Mouse (Mus musculus): Measurements from ENCODE around the gene Egfem1.
A peak's percentile ranks its signal among the peaks of the same experiment; 100 is the strongest.

The Egfem1 gene

DNA sequence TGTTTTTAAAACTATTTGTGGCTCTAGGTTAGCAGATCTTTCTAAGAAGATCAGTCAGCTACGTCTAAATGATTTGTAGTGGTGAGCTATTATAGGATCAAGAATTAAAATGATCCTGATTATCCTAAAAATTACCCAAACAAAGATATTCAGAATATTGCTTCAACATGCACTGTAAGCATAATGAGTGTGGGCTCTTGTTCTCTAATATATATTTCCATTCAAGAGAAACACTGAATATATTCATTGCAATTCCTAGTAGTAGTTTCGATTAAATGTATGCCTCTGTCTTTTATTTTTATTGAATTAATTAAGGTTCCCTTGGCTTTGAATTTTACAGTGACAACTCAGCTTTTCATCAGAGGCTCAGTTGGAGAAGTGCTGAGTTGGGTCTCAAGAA, 527.4 kb downstream of the Egfem1 start:
- no peak for DNase-seq

GRCm38 (mm10) chr3:29619586-29619985, 537.8 kb downstream of the Egfem1 start:
- no peak for DNase-seq

DNA sequence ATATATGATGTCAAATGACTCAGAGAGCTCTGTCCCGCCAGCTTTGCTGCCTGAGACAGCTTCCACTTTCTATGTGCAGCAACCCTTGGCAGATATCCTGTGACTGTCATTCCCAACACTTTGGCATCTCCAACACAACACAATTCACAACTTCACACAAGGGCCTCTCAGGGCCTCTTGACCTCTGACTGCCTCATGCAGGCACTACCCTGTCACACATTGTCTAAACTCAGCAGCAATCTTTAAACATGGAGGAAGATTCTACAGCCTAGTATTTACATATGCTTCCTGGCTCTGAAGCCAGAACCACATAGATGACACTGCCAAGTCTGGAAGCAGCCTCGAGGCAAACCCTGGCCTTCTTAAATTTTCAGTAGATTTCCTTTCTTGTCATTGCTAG, 558.0 kb downstream of the Egfem1 start:
- DNase-seq = no peak

- DNase-seq = no peak
Observed at GRCm38 (mm10) chr3:29666796-29667195, 585.0 kb downstream of the Egfem1 start.

GRCm38 (mm10) chr3:29689367-29690285, 607.8 kb downstream of the Egfem1 start:
- no peak for DNase-seq

DNA sequence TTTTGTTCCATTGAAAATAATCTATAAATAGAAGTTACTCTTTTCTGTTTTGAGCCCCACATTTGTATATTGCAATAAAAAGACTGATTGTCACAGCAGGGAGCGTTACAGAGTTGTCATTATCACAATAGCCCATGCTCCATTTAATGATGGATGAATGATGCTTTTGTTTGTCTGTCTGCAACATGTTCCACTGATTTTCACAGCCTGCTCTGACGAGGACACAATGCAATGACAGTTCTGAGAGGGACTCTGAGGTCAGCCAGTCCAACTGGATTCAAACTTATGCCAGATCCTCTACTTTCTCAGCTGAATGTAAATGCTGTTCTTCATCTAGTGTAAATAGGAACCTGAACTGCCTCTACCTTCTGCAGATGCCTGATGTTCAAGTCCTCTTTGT, 619.3 kb downstream of the Egfem1 start:
- no peak for DNase-seq

- DNase-seq = no peak
Observed at GRCm38 (mm10) chr3:29706816-29707215, 625.0 kb downstream of the Egfem1 start.

GRCm38 (mm10) chr3:29707467-29707866, 625.6 kb downstream of the Egfem1 start:
- no peak for DNase-seq

GRCm38 (mm10) chr3:29726376-29726967, 644.6 kb downstream of the Egfem1 start:
- DNase-seq = no peak

DNA sequence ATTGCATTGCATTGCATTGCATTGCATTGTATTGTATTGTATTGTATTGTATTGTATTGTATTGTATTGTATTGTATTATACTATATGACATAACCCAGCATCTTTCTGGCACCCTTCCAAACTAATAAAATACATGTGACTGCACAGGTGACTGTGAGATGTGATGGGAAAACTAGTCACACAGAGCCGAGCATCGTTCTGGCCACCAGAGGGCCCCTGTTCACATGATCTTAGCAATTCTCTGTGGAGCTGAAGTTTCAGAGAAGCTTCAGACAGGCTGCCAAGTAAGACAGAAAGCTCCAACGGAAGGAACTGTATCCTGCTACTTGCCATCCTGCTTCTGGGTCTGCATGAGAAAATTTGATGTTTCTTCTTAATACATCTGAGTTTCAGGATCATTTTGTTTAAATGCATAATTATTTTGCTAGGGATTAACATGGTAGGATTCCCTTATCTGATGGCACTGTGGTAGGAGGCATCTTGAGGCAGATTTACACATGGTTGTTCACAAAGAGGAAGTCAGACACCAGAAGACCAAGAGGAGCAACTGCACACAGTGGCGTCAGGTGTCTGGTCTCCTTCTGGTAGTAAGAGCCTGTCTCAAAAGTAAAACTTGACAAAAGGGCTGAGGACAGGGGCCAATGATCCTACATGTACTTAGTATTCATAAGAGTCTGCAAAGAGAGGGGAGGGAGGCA, 648.4 kb downstream of the Egfem1 start:
- peak; percentile 33 for DNase-seq

- DNase-seq = no peak
Observed at GRCm38 (mm10) chr3:29731509-29731908, 649.7 kb downstream of the Egfem1 start.

DNA sequence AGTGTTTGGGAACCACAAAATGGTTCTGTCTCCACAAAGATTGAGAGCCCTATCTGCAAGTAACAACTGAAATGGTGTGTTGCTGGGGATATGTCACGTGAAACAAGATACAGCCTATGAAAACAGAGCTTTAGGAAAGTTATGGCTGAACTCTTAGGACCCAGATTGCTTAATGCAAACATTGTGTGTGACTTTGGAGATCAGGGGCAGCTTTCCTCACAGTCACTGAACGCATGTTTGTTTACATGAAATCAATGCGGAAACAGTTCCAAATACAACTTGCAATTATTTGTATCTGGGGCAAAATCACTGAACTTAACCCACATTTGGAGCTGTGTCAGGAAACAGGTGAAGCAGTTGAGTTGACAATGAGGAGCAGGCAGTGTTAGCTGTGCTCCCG, 650.8 kb downstream of the Egfem1 start:
- no peak for DNase-seq

DNA sequence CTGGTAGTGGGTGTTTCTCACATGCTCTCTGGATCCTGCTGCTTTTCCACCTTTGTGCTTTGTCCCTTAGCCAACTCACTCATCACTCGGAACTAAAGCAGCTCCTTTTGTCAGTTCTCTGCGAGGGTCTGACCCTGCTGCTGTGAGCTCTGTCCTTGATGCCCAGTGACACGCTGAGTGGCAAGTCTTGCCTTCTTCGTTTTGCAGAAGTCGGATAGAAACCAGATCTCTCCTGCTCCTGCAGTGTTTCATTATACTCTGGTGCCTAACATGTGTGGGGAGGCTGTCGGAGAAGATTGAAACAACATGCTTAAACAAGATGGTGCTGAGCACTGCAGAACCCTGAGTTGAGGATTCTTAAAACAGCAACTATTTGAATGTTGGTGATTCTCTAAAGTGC, 652.4 kb downstream of the Egfem1 start:
- DNase-seq = no peak

DNA sequence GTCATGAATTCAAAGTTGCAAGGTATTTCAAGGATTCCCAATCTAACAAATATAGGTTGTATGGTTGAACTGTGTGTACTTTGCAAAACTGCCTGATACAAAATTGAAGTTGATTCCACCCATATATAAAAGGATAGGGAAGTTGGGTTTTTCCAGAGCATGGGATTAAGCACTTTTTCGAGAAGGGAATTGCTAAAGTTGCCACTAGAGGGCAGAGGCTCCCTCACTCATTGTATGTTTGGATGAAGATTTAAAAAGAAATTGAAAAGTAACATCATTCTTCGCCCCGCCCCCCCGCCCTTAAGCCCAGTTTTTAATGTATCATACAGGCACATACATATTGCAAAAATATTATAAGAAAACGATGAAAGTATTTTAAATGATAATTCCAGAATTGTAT, 657.5 kb downstream of the Egfem1 start:
- DNase-seq = no peak
